Mouse (Mus musculus): ENCODE data around the gene Slc20a1. TPM values are rescaled to one million over a fixed set of nuclear protein-coding genes. Genes with fewer than 3 reads are reported as not detected.

Gene Slc20a1
- polyA plus RNA-seq, 1 experiment, result 23.3 TPM

DNA sequence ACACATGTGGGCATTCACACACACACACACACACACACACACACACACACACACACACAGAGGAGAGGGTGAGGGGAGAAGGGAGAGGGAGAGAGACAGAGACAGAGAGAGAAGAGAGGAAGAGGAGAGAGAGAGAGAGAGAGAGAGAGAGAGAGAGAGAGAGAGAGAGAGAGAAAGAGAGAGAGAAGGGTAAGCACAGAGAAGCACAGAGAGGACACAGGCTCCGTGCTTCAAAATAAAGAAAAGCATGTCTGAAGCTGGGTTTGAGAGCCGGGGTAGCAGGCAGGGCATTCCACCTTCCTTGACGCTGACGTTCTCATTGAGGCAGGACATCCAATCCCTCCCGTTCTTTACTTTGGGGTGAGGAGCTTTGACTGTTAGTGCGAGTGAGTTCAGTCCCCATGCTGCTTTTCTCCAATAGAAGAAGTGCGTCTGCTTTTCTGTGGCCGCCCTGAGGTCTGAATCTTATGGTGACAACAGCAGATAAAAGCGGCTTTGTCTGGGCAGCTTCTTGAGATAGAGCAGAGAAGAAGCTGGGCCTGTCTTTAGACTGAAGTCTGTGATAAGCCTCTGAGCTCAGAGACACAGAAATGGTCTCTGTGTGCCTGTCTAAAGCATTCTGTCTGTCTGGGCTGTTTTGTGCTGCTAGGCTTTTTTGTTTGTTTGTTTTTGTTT lies 35.4 kb downstream of the Slc20a1 start:
- no peaks in the 10 kb centered on the region for H3K4me1 ChIP-seq (ENCODE audit: control insufficient read depth, insufficient read depth, low read length)
- no peak overlapping the region for H3K4me3 ChIP-seq (replicated peaks; ENCODE audit: extremely low read depth, low read depth, low read length)
- 59% methylated on average over 9 of the region's 9 CpGs for WGBS
- no peak for DNase-seq
- TF ChIP-seq CTCF (IDR thresholded peaks at IDR 0.05; ENCODE audit: insufficient read depth, low read length), result no peak
- no peak for TF ChIP-seq POLR2A (IDR thresholded peaks at IDR 0.05; ENCODE audit: borderline replicate concordance, extremely low read depth, low read depth, low read length)

DNA sequence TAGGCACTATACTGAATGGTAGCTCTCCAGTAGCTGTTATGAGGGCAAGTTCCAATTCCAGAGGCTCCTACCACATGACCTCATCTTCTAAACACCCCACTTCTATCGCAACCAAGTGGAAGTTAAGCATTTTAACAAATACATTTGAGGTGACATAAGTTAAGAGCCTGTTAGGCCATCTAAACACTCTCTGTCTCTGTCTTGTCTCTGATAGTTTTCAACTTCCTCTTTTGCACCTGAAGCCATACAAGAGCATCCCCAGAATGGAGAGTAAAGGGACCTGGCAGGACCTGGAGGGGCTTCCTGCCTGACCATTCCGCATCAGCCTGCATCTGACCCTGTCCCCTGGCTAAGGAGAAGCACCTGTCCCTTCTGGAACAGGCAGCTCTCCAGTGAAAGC lies 36.2 kb downstream of the Slc20a1 start:
- WGBS, result 63% methylated on average over 2 of the region's 2 CpGs
- no peak for TF ChIP-seq POLR2A (IDR thresholded peaks at IDR 0.05; ENCODE audit: borderline replicate concordance, extremely low read depth, low read depth, low read length)
- no peak for TF ChIP-seq CTCF (IDR thresholded peaks at IDR 0.05; ENCODE audit: insufficient read depth, low read length)
- no peaks in the 10 kb centered on the region for H3K4me1 ChIP-seq (ENCODE audit: control insufficient read depth, insufficient read depth, low read length)
- no peak overlapping the region for H3K4me3 ChIP-seq (replicated peaks; ENCODE audit: extremely low read depth, low read depth, low read length)
- DNase-seq, result no peak

DNA sequence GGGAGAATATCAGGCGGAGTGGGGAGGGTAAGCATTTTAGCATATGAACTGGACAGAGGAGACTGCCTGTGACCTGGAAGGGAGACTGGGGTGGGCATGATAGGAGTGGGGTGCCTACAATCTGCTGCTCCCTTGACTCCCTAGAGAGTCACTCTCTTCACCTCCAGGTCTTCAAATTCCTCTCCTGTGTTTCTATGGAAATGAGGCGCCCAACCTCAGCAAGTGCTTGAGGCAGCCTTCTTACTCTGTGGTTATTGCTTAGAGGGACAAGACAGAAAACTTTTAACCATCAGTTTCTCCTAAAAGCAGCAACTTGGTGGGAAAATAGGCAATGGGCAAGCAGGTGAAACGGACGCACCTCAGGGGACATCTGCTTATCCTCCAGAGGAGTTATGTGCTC lies 38.0 kb downstream of the Slc20a1 start:
- no peak for TF ChIP-seq POLR2A (IDR thresholded peaks at IDR 0.05; ENCODE audit: borderline replicate concordance, extremely low read depth, low read depth, low read length)
- no peak for TF ChIP-seq CTCF (IDR thresholded peaks at IDR 0.05; ENCODE audit: insufficient read depth, low read length)
- DNase-seq, result no peak
- 87% methylated on average over 4 of the region's 4 CpGs for WGBS
- H3K4me1 ChIP-seq (ENCODE audit: control insufficient read depth, insufficient read depth, low read length), result no peaks in the 10 kb centered on the region
- no peak overlapping the region for H3K4me3 ChIP-seq (replicated peaks; ENCODE audit: extremely low read depth, low read depth, low read length)

DNA sequence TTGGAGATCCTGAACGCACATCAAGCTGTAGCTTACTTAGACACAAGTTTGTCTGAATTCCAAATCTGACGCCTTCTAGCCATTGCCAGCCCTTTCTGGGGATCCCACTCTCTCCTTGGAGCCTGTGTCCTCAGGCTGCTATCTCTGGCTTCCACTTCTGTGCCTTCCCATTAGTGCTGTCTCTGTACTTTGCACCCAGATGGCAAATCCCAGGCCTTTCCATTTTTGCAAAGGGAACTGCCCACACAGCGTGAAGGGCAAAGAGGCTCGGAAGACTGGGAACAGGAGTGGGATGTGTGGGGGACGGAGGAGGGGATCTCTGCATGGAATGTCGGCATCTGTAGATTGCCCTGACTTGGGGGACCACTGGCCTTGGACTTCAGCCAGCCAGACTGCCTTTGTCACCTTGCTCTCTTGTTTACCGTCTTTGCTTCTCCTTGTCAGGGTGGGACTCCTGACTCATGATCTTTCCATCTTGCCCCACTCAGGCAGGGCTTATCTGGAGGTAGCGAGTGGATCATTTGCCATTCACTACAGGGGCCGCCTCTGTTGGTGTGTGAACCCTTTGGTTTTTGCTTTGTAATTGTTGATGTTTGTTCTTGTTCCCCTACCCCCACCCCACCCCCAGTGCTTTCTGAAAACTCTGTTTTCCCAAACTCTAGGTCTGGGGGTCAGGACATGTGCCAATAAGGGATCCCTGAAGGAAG lies 42.3 kb downstream of the Slc20a1 start:
- no peaks in the 10 kb centered on the region for H3K4me1 ChIP-seq (ENCODE audit: control insufficient read depth, insufficient read depth, low read length)
- 71% methylated on average over 9 of the region's 9 CpGs for WGBS
- H3K4me3 ChIP-seq (replicated peaks; ENCODE audit: extremely low read depth, low read depth, low read length), result no peak overlapping the region
- DNase-seq, result no peak
- TF ChIP-seq CTCF (IDR thresholded peaks at IDR 0.05; ENCODE audit: insufficient read depth, low read length) (no peak), POLR2A (IDR thresholded peaks at IDR 0.05; ENCODE audit: borderline replicate concordance, extremely low read depth, low read depth, low read length) (no peak)

DNA sequence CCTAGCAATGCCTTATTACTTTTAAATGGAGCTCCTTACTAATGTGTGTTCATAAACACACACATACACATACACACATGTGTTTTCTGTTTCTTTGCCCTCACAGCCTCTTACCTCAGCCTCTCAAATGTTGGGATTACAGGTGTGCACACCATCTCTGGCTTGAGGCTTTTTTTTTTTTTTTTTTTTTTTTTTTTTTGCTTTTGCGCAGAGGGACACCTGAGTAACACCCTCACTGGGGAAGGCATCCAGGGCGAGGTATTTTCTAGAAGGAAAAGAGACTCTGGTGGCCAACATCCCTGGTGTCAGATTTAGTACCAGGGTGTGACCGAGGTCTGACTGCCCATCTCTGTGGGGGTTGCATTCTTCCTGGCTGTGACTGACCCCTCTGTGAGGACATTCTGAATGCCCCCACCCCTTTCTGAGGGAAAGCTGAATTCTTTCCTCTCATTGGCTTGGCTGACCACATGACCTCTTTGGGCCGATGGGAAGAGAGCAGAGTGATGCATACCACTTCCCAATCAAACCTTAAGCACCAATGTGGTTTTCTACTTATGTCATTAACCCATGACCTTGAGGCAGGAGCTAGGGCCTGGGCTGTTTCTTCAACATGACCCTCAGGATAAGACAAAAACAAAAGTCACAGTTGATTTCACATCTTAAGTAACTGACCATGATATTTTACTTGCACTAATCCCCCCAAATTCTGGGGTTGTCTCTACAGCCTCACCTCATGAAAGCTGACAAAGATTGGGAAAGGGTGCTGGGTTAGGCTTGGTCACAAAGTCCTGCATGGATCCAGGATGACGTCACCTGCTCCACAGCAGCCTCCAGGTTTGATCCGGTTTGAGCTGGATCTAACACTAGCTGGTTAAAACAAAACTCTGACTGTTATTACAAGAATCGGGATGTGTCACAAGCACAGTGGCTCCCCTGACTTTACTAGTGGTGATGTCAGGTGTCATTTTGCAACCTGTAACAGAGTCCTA lies 43.6 kb downstream of the Slc20a1 start:
- DNase-seq, result no peak
- Histone ChIP-seq H3K4me3 (replicated peaks; ENCODE audit: extremely low read depth, low read depth, low read length) (no peak overlapping the region), H3K4me1 (ENCODE audit: control insufficient read depth, insufficient read depth, low read length) (no peaks in the 10 kb centered on the region)
- WGBS, result 68% methylated on average over 7 of the region's 7 CpGs
- TF ChIP-seq POLR2A (IDR thresholded peaks at IDR 0.05; ENCODE audit: borderline replicate concordance, extremely low read depth, low read depth, low read length) (no peak), CTCF (IDR thresholded peaks at IDR 0.05; ENCODE audit: insufficient read depth, low read length) (no peak)

DNA sequence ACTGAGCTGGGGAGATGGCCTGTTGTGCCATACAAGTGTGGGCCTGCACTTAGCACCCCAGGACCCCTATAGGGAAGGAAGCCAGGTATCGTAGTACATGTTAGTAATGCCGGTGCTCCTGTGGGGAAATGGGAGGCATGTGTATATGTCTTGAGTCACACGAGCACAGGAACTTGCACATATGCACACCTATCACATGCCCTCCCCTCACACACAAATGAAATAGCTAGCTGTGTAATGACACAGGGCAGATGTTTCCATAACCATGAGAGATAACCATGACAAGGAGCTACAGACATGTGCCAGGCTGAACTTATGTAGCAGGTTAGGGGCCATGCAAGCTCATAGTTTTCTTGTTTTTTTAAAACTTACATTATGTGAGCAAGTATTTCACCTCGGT lies 44.4 kb downstream of the Slc20a1 start:
- H3K4me3 ChIP-seq (replicated peaks; ENCODE audit: extremely low read depth, low read depth, low read length), result no peak overlapping the region
- no peak for DNase-seq
- no peaks in the 10 kb centered on the region for H3K4me1 ChIP-seq (ENCODE audit: control insufficient read depth, insufficient read depth, low read length)
- no peak for TF ChIP-seq POLR2A (IDR thresholded peaks at IDR 0.05; ENCODE audit: borderline replicate concordance, extremely low read depth, low read depth, low read length)
- TF ChIP-seq CTCF (IDR thresholded peaks at IDR 0.05; ENCODE audit: insufficient read depth, low read length), result no peak
- WGBS, result 78% methylated on average over 4 of the region's 4 CpGs

DNA sequence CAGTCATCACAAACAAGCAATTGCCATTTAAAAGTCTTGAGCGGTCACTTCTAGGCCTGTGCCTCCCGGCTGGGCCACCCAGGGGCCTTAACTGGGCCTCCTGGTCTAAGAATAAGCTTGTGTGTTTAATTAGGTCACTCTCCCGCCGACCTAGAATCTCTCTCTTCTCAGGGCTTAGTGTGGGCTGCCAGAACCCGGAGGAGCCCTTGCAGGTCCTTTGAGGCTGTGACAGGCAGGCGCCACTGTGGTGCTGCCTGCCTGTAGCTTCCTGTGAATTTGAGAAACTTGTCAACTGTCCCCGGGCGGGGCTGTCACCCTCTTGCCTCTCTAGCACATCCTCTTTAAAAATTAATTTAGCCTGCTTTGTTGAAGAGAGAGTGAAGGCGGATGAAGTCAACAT lies 45.2 kb downstream of the Slc20a1 start:
- no peak for DNase-seq
- TF ChIP-seq CTCF (IDR thresholded peaks at IDR 0.05; ENCODE audit: insufficient read depth, low read length) (no peak), POLR2A (IDR thresholded peaks at IDR 0.05; ENCODE audit: borderline replicate concordance, extremely low read depth, low read depth, low read length) (no peak)
- 32% methylated on average over 9 of the region's 9 CpGs for WGBS
- Histone ChIP-seq H3K4me3 (replicated peaks; ENCODE audit: extremely low read depth, low read depth, low read length) (no peak overlapping the region), H3K4me1 (ENCODE audit: control insufficient read depth, insufficient read depth, low read length) (no peaks in the 10 kb centered on the region)

DNA sequence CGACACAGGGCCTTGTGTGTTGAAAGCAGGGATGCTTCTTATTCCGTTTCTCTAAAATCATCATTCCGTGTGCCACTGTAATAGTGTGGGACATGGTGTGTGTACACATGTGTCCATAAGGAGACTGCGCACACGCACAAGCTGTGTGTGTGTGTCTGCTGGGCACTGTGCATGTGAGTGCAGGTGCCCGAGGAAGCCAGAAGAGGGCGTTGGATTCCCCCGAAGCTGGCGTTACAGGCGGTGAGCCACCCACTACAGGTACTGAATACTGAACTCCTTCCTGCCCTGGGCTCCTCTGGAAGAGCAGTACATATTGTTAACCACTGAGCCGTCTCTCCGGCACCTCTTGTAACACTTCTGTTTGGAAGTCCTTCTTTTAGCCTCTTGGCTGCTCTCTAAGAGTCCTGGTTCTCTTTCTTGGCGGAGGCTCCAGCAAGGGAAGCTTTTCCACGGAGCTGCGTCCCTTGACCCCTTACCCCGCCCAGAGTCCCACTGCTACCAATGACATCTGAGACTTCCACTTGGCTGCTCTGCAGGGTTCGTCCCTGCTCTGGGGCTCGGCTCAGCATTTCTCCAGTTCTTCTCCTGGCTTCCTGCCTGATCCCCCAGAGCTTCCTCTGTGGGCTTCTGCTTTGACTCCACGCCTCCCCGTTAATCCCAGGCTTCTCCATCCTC lies 46.0 kb downstream of the Slc20a1 start:
- 69% methylated on average over 20 of the region's 20 CpGs for WGBS
- no peak overlapping the region for H3K4me3 ChIP-seq (replicated peaks; ENCODE audit: extremely low read depth, low read depth, low read length)
- TF ChIP-seq POLR2A (IDR thresholded peaks at IDR 0.05; ENCODE audit: borderline replicate concordance, extremely low read depth, low read depth, low read length), result no peak
- TF ChIP-seq CTCF (IDR thresholded peaks at IDR 0.05; ENCODE audit: insufficient read depth, low read length), result no peak
- DNase-seq, result no peak
- no peaks in the 10 kb centered on the region for H3K4me1 ChIP-seq (ENCODE audit: control insufficient read depth, insufficient read depth, low read length)

DNA sequence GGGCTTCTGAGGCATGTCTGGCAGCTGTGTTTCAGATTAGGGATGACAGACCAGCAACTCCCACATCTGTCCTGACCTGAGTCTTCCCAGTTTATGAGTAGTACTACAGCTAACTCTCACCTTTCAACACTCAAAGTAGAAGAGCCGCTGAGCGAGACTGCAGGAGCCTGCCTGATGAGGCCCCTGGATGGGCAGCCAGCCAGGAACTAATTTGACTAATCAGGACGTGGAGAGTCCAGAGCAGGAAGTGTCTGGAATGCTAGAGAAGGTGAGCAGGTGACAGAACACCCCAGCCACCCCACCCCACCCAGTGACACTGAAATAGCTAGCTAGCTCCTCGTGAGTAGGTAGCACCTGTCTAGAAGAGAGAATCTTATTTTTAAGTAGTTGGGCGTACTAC lies 47.1 kb downstream of the Slc20a1 start:
- no peak overlapping the region for H3K4me3 ChIP-seq (replicated peaks; ENCODE audit: extremely low read depth, low read depth, low read length)
- no peak for TF ChIP-seq POLR2A (IDR thresholded peaks at IDR 0.05; ENCODE audit: borderline replicate concordance, extremely low read depth, low read depth, low read length)
- no peak for TF ChIP-seq CTCF (IDR thresholded peaks at IDR 0.05; ENCODE audit: insufficient read depth, low read length)
- H3K4me1 ChIP-seq (ENCODE audit: control insufficient read depth, insufficient read depth, low read length), result no peaks in the 10 kb centered on the region
- WGBS, result 49% methylated on average over 5 of the region's 5 CpGs
- DNase-seq, result no peak

Data from lung, adult 2 months (tissue).